Mouse (Mus musculus) mouse embryonic stem cell (cell line): Measurements from ENCODE around the gene Slu7.

Experiments used
- in situ Hi-C, 2 experiments: fragments of 300-500 bp; cut with MboI; formaldehyde crosslinking; loops; 1 replicate in 1 of 2; 3 replicates in 1 of 2; pipeline ENCODE4 v1.14.3; 2019 to 2020; ENCODE audit warnings: low sequenced_read_pairs in 2 of 2, low pct_unique_long_range_greater_than_20kb in 1 of 2, mixed read lengths in 1 of 2; ENCODE audit not compliant: unreplicated experiment in 1 of 2

Slu7 gene

GRCm38 (mm10) chr11:43479376-43479775 is 45.8 kb downstream of the Slu7 start:
- in situ Hi-C loops, result no loop called here

GRCm38 (mm10) chr11:43480561-43480960 is 47.0 kb downstream of the Slu7 start:
- in situ Hi-C loops, result no loop called here

- in situ Hi-C loops, result no loop called here
These were observed 48.4 kb downstream of the Slu7 start for GRCm38 (mm10) chr11:43481672-43482522.

- in situ Hi-C loops, result no loop called here
These were observed 49.7 kb downstream of the Slu7 start for GRCm38 (mm10) chr11:43483122-43483792.

GRCm38 (mm10) chr11:43484057-43484456 is 50.5 kb downstream of the Slu7 start:
- in situ Hi-C loops, result no loop called here

- in situ Hi-C loops, result no loop called here
These were observed 51.1 kb downstream of the Slu7 start for GRCm38 (mm10) chr11:43484652-43485051.

GRCm38 (mm10) chr11:43485855-43486254 is 52.3 kb downstream of the Slu7 start:
- in situ Hi-C loops, result no loop called here

- in situ Hi-C loops, result loop anchor here in 1 of 2 experiments (10.0 kb wide), 1 partner anchor 262 kb away; no protein-coding TSS in a partner anchor
These were observed 59.1 kb downstream of the Slu7 start for GRCm38 (mm10) chr11:43492663-43493062.

GRCm38 (mm10) chr11:43493815-43494409 is 60.4 kb downstream of the Slu7 start:
- in situ Hi-C loops, result loop anchor here in 1 of 2 experiments (10.0 kb wide), 1 partner anchor 261 kb away; no protein-coding TSS in a partner anchor

- in situ Hi-C loops, result loop anchor here in 1 of 2 experiments (10.0 kb wide), 1 partner anchor 260 kb away; no protein-coding TSS in a partner anchor
These were observed 61.5 kb downstream of the Slu7 start for GRCm38 (mm10) chr11:43495037-43495436.

- in situ Hi-C loops, result loop anchor here in 1 of 2 experiments (10.0 kb wide), 1 partner anchor 259 kb away; no protein-coding TSS in a partner anchor
These were observed 62.0 kb downstream of the Slu7 start for GRCm38 (mm10) chr11:43495532-43495931.
